Mouse (Mus musculus): ENCODE results near the gene Hoxc11. TPM values are rescaled to one million over a fixed set of nuclear protein-coding genes. Genes with fewer than 3 reads are reported as not detected.

The Hoxc11 gene
- polyA plus RNA-seq, 1 experiment from 2014 or later, result not detected

DNA sequence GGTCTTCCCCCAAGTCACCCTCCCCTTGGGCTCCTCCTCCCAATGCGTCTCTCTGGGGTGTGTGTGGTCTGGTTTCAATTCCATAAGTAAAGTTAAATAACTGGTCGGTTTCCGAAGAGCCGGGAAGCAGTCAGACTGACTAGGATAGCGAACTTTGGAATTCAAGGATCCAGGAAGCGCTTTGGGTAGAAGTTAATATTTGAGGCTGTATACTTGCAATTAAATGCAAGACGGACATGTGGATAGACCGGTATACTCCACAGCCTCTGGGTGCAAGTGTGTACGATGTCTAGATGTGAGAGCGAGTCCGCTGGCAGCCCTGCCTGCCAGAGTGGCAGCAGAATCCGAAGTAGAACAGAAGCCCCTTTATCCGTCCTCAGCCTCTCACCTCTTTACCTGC lies 8.3 kb downstream of the Hoxc11 start:
- H3K36me3 ChIP-seq (replicated peaks), result no peaks in the 10 kb centered on the region
- no peak overlapping the region for H3K4me2 ChIP-seq
- peaks cover 97% of the 10 kb centered on the region for H3K27me3 ChIP-seq
- no peaks in the 10 kb centered on the region for H3K9me3 ChIP-seq
- no peak overlapping the region for H3K27ac ChIP-seq
- ATAC-seq (ENCODE audit: low FRiP score), result no peak
- peaks cover 4% of the 10 kb centered on the region; the same call in 1 of the 2 replicates for H3K4me1 ChIP-seq
- WGBS, result 2% methylated on average over 13 of the region's 13 CpGs
- H3K9ac ChIP-seq, result no peak overlapping the region
- no peak overlapping the region for H3K4me3 ChIP-seq (replicated peaks)

DNA sequence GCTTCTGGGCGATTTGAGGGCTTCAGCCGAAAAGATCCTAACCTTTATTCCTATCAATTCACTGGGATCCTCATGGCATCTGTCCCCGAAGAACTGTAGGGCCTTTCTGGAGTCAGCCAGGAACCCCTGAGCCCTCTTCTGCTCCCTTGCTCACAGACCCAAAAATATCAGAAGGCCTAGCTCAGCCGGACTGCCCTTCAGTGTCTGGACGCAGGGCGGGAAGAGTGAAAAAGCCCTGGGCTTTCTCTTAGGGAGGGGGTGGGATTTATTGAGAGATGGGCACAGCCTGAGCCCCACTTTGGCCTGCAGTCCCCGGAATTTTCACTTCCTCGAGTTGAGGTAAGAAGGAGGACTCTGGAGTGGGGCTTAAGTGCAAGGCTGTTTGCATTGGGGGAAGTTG lies 9.0 kb downstream of the Hoxc11 start:
- Histone ChIP-seq H3K27me3 (peaks cover 97% of the 10 kb centered on the region), H3K9ac (no peak overlapping the region), H3K9me3 (no peaks in the 10 kb centered on the region), H3K36me3 (replicated peaks) (no peaks in the 10 kb centered on the region), H3K27ac (no peak overlapping the region), H3K4me2 (no peak overlapping the region), H3K4me3 (replicated peaks) (no peak overlapping the region), H3K4me1 (peaks cover 4% of the 10 kb centered on the region; the same call in 1 of the 2 replicates)
- no peak for ATAC-seq (ENCODE audit: low FRiP score)
- WGBS, result 2% methylated on average over 8 of the region's 8 CpGs

DNA sequence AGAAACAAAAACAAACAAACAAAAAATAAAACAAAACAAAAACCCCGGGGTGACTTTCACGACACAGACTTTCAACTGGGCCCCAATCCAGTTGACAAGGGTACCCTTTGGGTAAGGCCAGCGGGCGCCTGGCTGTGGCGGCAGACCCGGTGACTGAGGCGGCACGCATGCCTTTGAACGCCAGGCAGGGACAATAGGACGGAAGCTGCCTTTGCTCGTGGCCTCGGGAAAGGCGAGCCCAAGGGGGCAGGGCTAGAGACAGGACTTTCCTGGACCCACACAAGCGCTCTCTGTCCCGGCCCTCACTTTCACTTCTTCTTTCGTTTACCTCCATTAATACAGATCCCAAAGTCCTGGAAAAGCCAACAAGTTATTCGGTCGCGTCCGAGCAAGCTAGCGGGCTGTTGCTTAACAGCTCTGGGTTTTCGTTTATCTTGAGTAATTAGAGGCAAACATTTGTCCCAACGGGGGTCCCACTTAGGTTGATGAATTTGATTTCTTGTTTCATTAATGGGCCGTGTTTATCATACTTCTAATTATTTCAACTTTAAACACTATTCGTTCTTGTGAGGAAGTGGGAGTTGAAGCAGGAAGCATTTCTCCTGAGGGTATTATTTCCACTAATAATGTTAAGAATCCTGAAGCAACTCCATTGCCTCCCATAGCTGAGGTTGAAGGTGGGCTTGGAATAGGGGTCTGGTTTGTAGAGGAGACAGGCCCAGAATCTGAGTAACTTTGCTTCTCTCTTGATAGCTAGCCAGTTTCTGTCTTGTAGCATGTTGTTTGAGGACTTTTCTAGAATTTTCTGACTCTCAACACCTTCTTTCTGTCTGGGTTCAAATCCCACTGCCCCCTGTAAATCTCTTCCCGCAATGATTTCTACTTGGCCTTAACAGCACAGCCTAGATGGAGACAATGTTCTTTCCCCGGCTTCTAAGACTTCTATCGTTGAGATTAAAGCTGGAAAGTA lies 9.7 kb downstream of the Hoxc11 start:
- peaks cover 97% of the 10 kb centered on the region for H3K27me3 ChIP-seq
- H3K36me3 ChIP-seq (replicated peaks), result no peaks in the 10 kb centered on the region
- H3K27ac ChIP-seq, result no peak overlapping the region
- H3K4me1 ChIP-seq, result peaks cover 4% of the 10 kb centered on the region; the same call in 1 of the 2 replicates
- H3K9ac ChIP-seq, result no peak overlapping the region
- no peak for ATAC-seq (ENCODE audit: low FRiP score)
- no peak overlapping the region for H3K4me2 ChIP-seq
- no peaks in the 10 kb centered on the region for H3K9me3 ChIP-seq
- WGBS, result 1% methylated on average over 28 of the region's 28 CpGs
- H3K4me3 ChIP-seq (replicated peaks), result no peak overlapping the region

DNA sequence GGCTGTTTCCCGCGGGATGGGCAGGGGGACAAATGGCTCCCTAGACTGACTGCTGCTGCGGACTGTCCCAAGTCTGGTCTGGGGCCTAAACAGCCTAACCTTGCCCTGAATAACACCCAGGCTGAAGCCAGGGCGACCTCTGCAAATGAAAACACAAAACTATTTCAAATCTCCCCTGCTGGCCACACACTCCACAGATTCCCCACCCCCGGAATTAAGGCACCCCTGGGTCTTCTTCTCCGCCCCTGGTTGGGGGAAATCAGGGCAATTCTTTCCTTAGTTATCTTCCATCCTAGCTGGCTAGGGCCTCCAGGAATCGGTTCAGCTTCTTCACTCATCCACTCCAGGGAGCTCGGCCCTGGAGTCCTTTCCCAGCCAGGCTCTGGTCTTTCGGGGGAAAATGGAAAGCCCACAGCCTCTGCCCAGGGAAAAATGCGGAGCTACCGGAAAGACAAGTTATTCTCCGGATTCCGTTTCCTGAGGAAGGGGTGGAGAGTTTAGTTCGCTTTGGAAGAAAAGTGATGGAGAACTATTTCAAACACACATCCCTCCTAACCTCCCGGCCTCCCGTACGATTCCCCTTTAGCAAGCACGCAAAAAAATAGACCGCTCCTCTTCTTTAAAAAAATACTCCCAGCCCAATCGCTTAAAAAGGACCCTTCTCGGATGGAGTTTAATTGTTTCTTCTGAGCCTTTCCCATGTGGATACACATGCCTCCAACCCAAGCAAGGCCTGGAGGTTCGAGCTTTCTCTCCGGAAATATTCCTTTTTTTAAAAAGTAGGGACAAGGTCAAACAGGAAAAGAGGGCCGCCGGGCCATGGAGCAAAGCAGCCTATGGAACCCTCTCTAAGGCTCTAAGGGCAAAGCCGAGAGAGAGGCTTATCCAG lies 11.0 kb downstream of the Hoxc11 start:
- Histone ChIP-seq H3K4me2 (no peak overlapping the region), H3K36me3 (replicated peaks) (no peaks in the 10 kb centered on the region), H3K27me3 (peaks cover 98% of the 10 kb centered on the region), H3K27ac (no peak overlapping the region), H3K9me3 (no peaks in the 10 kb centered on the region), H3K4me1 (peaks cover 4% of the 10 kb centered on the region; the same call in 1 of the 2 replicates), H3K4me3 (replicated peaks) (no peak overlapping the region), H3K9ac (no peak overlapping the region)
- no peak for ATAC-seq (ENCODE audit: low FRiP score)
- 3% methylated on average over 26 of the region's 26 CpGs for WGBS

DNA sequence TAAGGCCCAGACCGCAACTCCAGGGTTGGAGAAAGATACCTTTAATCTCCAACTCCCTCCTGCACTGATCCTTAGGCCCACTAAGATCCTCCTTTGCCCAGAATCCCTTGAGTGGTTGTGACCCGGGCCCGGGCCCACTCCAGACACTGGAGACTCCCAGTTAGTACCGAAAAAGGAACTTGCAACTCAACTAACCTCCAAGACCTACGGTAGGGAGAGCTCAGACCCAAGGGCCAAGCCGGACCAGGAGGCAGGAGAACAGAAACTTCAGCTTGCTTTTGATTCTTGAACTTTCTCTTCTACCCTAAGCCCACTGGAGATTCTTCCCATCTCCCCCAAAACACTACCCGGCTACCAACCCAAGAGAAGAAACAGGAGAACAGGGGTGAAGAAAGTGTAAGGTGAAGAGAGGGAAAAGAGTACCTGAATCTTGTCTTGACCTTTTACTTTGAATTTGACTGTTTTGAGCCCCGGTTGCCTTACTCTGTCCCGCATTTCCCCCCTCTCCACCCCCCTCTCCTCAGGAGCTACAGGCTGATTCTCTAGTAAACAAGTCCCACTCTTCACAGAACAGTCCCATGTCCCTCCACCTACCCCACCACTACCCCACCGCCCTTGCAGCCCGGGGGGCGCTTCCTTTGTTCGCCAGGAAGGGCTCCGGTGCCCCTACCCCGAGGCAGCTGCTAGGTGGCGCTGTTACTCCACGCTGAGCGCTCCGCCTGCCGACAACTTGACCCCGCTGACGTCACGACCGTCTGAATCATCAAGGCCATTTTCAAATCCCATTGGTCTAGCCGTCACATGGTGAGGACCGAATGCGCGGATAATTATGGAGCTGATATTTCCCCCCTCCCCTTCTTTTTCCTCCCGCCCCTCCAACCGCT lies 11.9 kb downstream of the Hoxc11 start:
- Histone ChIP-seq H3K4me2 (peak overlapping the region; percentile 31), H3K9ac (no peak overlapping the region), H3K4me1 (peaks cover 4% of the 10 kb centered on the region; the same call in 1 of the 2 replicates), H3K27ac (no peak overlapping the region), H3K9me3 (no peaks in the 10 kb centered on the region), H3K36me3 (replicated peaks) (no peaks in the 10 kb centered on the region), H3K4me3 (replicated peaks) (0 out of 2 replicates have a peak overlapping the region, but pooled peaks have one; percentile 1), H3K27me3 (peaks cover 98% of the 10 kb centered on the region)
- peak; percentile 46; the same call in 1 of the 2 replicates for ATAC-seq (ENCODE audit: low FRiP score)
- 3% methylated on average over 30 of the region's 30 CpGs for WGBS

DNA sequence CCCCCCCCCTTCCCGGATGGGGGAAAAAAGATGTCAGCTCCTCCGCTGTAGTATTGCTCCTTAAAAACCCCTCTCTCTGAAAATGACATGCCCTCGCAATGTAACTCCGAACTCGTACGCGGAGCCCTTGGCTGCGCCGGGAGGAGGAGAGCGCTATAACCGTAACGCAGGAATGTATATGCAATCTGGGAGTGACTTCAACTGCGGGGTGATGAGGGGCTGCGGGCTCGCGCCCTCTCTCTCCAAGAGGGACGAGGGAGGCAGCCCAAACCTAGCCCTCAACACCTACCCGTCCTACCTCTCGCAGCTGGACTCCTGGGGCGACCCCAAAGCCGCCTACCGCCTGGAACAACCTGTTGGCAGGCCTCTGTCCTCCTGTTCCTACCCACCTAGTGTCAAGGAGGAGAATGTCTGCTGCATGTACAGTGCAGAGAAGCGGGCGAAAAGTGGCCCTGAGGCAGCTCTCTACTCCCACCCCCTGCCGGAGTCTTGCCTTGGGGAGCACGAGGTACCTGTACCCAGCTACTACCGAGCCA lies 12.6 kb downstream of the Hoxc11 start, which contains the start of gene Hoxc10:
Hoxc10 (plus strand) TSS at position 21 of the 536 bp plus-strand sequence.
- H3K4me3 ChIP-seq (replicated peaks), result 0 out of 2 replicates have a peak within 1 kb of the TSS, but pooled peaks have one; percentile 1
- peak within 1 kb of the TSS; percentile 31 for H3K4me2 ChIP-seq
- ATAC-seq (ENCODE audit: low FRiP score), result peak; percentile 17; the same call in 1 of the 2 replicates
- H3K9me3 ChIP-seq, result no peaks in the 10 kb centered on the region
- peaks cover 98% of the 10 kb centered on the region for H3K27me3 ChIP-seq
- no peaks in the 10 kb centered on the region for H3K36me3 ChIP-seq (replicated peaks)
- WGBS, result 4% methylated on average over 27 of the region's 27 CpGs
- peaks cover 4% of the 10 kb centered on the region; the same call in 1 of the 2 replicates for H3K4me1 ChIP-seq
- no peak within 1 kb of the TSS for H3K27ac ChIP-seq
- no peak within 1 kb of the TSS for H3K9ac ChIP-seq

DNA sequence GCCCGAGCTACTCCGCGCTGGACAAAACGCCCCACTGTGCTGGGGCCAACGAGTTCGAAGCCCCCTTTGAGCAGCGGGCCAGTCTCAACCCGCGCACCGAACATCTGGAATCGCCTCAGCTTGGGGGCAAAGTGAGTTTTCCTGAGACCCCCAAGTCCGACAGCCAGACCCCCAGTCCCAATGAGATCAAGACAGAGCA lies 13.0 kb downstream of the Hoxc11 start, which contains the start of gene Hoxc5:
Hoxc5 (plus strand) TSS at position 132 of the 199 bp plus-strand sequence.
- no peak within 1 kb of the TSS for H3K27ac ChIP-seq
- H3K9me3 ChIP-seq, result no peaks in the 10 kb centered on the region
- H3K27me3 ChIP-seq, result peaks cover 100% of the 10 kb centered on the region
- 0 out of 2 replicates have a peak within 1 kb of the TSS, but pooled peaks have one; percentile 1 for H3K4me3 ChIP-seq (replicated peaks)
- WGBS, result 4% methylated on average over 12 of the region's 12 CpGs
- peaks cover 4% of the 10 kb centered on the region; the same call in 1 of the 2 replicates for H3K4me1 ChIP-seq
- no peaks in the 10 kb centered on the region for H3K36me3 ChIP-seq (replicated peaks)
- peak within 1 kb of the TSS; percentile 31 for H3K4me2 ChIP-seq
- no peak within 1 kb of the TSS for H3K9ac ChIP-seq
- no peak for ATAC-seq (ENCODE audit: low FRiP score)

DNA sequence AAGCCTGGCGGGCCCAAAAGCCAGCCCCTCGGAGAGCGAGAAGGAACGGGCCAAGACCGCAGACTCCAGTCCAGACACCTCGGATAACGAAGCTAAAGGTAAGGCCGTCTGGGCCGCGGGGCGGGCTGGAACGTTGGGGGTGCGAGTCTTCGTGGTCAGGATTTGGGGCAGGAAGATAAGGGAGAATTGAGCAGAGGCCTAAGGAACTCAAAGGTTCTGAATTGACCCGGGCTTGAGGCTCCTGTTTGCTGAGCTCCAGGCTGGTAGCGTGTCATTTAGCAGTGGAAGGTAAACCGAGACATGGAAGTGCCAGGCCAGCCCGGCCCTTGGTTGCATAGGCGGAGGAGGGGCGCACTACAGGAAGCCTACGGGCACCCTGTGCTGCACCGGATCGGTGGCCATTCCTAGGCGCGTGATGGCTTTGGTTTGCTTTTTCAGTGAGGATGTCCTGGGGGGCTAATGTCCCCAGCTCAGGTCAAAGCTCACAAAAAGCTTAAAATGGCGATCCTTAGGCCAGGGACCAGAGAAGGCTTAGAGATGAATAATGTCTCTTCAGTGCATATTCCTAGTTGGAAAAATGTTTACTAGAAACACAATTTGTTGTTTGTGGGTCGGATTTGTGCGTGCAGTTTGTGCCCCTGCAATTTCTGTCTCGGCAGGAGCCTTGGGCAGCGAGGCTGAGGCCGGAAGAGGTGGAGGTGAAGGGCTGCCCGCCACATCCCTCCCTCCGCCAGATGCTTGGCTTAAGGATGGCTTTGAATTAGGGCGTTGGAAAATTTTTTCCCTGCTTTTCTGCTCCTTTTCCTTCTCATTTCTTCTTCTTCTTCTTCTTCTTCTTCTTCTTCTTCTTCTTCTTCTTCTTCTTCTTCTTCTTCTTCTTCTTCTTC lies 13.5 kb downstream of the Hoxc11 start:
- Histone ChIP-seq H3K27me3 (peaks cover 100% of the 10 kb centered on the region), H3K27ac (no peak overlapping the region), H3K9ac (no peak overlapping the region), H3K4me1 (peaks cover 4% of the 10 kb centered on the region; the same call in 1 of the 2 replicates), H3K36me3 (replicated peaks) (no peaks in the 10 kb centered on the region), H3K9me3 (no peaks in the 10 kb centered on the region), H3K4me3 (replicated peaks) (no peak overlapping the region), H3K4me2 (no peak overlapping the region)
- ATAC-seq (ENCODE audit: low FRiP score), result no peak
- WGBS, result 1% methylated on average over 34 of the region's 34 CpGs

DNA sequence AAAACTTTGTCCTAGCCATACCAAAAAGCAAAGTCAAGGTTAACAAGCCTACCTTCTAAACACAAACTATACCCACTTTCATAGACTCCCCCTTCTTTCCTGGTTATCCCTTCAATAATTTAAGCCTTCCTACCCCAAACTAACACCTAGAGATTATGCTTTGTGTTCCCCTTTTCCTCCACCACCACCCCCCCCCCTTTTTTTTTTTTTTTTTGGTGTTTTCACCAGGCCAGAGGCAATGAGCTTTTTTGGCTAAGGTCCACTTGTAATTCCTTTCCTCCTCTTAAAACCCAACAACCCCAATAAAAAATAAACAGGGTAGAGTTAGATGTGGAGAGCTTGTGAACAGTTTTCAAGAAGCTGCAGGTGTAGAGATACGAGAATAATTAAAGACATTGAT lies 15.1 kb downstream of the Hoxc11 start:
- H3K4me3 ChIP-seq (replicated peaks), result no peak overlapping the region
- 40% methylated on average over 1 of the region's 1 CpGs for WGBS
- H3K9me3 ChIP-seq, result no peaks in the 10 kb centered on the region
- no peaks in the 10 kb centered on the region for H3K36me3 ChIP-seq (replicated peaks)
- peaks cover 4% of the 10 kb centered on the region; the same call in 1 of the 2 replicates for H3K4me1 ChIP-seq
- H3K27ac ChIP-seq, result no peak overlapping the region
- peaks cover 100% of the 10 kb centered on the region for H3K27me3 ChIP-seq
- no peak for ATAC-seq (ENCODE audit: low FRiP score)
- no peak overlapping the region for H3K4me2 ChIP-seq
- no peak overlapping the region for H3K9ac ChIP-seq

DNA sequence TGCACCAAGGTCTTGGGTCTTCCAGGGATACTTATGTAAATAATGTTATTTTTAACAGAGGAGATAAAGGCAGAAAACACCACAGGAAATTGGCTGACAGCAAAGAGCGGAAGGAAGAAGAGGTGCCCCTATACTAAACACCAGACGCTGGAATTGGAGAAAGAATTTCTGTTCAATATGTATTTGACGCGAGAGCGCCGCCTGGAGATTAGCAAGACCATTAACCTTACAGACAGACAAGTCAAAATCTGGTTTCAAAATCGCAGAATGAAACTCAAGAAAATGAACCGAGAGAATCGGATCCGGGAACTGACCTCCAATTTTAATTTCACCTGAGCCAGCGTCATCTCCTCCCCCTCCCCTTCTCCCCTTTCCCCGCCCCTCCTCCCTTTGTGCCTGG lies 16.5 kb downstream of the Hoxc11 start:
- WGBS, result 1% methylated on average over 12 of the region's 12 CpGs
- Histone ChIP-seq H3K4me1 (peaks cover 4% of the 10 kb centered on the region; the same call in 1 of the 2 replicates), H3K9me3 (no peaks in the 10 kb centered on the region), H3K4me2 (no peak overlapping the region), H3K36me3 (replicated peaks) (no peaks in the 10 kb centered on the region), H3K27me3 (peaks cover 100% of the 10 kb centered on the region), H3K4me3 (replicated peaks) (no peak overlapping the region), H3K27ac (no peak overlapping the region), H3K9ac (no peak overlapping the region)
- ATAC-seq (ENCODE audit: low FRiP score), result no peak
